Mouse (Mus musculus) heart, postnatal 0 days (tissue): Measurements from ENCODE around the gene Gpatch1.

Source experiments
- CTCF ChIP-seq: IDR thresholded peaks from 2 replicates; pipeline ENCODE4 v1.5.1; 2016; ENCODE audit warnings: antibody characterized with exemption, control low read depth, low read depth
- EP300 ChIP-seq: IDR thresholded peaks from 2 replicates; pipeline ENCODE4 v1.6.1; 2016; ENCODE audit warnings: antibody characterized with exemption, low read depth

DNA sequence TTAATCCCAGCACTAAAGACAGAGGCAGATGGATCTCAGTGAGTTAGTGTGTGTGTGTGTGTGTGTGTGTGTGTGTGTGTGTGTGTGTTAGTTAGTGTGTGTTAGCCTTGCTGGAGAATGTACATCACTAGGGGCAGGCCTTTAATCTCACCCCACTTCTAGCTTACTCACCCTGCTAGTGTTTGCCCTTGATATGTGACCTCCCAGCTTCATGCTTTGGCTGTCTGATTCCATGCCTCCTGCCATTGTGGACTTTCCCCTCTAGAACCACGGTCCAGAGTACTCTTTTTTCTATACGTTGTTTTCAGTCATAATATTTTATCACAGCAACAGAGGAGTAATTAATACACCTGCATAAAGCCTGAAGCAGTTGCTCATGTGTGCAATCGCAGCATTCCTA lies 7.0 kb downstream of the Gpatch1 start:
- TF ChIP-seq CTCF = no peak
- TF ChIP-seq EP300 = no peak
